Mouse (Mus musculus): ENCODE results near the gene Trp53inp2.

DNA sequence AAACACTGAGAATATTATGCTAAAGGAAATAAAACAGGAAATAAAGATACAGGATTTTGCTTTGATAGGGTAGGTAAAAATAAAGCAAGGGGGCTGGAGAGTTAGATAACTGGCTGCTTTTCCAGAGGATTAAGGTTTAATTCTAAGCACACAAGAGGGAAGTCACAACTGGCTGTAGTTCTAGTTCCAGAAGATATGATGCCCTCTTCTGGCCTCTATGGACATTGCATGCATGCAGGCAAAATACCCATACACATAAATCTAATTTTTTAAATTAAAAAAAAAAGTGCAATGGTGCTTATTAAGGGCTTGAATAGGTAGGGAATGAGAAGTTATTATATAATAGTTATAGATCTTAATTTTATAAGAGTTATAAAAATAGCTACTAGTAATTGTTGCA lies 55.6 kb downstream of the Trp53inp2 start:
- no peak for TF ChIP-seq POLR2A (IDR thresholded peaks at IDR 0.05; ENCODE audit: extremely low read depth, insufficient read depth, low read length)
- no peak for TF ChIP-seq CTCF (IDR thresholded peaks at IDR 0.05; ENCODE audit: extremely low read depth, insufficient read depth, low read length)

All from cortical plate, adult 2 months (tissue).